Mouse (Mus musculus): ENCODE data around the gene Gm28053.
"Not testable (repeated sequence)": the region's sequence is repeated elsewhere in the genome, so short reads cannot be mapped to it uniquely, and the experiment has no call there.

The Gm28053 gene

DNA sequence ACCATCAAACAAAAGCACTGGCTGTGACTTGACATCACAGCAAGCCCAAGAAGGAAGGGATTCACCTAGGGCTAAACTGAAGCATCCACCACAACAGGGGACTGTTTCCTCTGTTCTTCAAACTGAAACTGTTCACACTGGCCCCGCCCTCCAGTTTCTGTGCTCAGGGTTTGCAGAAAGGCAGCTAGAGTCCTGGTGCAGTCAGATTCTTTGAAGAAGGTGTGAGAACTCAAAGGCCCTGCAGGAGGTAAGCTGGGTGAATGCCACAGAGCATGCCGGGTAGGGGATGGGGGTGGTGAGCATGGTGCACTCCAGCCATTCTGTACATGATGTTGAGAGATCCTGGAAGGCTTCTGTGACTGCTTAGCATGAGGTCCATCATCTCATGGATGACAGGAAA lies at the start of gene Gm28053, which contains the start of gene Gimap7:
Gene Gm28053 (plus strand): TSS at position 153 of the 400 bp plus-strand sequence.
Gene Gimap7 (plus strand): TSS at position 167 of the 400 bp plus-strand sequence.
- DNase-seq (ENCODE audit: low read depth, low spot score), result no peak

DNA sequence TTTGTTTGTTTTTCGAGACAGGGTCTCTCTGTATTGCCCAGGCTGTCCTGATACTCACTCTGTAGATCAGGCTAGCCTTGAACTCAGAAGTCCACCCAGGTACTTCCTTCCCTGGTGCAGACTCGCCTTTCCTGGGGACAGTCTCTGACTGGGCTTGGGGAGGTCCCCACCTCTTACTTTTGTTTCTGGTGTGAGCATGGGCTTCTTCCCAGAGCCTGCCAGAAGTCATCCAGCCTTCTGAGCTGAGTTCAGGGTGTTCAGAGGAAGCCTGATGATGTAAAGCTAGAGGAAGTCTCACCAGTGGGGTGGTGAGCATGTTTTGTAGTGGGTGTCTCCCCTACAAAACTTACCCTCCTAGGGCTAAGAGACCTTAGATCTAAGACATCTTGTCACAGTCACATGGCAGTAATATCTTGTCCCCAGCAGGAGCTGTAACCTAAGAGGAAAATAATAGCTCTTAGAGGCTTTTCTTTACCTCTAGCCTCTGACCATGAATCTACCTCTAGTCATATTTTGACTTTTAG lies 48.9 kb upstream of the Gm28053 start:
- DNase-seq (ENCODE audit: low read depth, low spot score), result no peak

DNA sequence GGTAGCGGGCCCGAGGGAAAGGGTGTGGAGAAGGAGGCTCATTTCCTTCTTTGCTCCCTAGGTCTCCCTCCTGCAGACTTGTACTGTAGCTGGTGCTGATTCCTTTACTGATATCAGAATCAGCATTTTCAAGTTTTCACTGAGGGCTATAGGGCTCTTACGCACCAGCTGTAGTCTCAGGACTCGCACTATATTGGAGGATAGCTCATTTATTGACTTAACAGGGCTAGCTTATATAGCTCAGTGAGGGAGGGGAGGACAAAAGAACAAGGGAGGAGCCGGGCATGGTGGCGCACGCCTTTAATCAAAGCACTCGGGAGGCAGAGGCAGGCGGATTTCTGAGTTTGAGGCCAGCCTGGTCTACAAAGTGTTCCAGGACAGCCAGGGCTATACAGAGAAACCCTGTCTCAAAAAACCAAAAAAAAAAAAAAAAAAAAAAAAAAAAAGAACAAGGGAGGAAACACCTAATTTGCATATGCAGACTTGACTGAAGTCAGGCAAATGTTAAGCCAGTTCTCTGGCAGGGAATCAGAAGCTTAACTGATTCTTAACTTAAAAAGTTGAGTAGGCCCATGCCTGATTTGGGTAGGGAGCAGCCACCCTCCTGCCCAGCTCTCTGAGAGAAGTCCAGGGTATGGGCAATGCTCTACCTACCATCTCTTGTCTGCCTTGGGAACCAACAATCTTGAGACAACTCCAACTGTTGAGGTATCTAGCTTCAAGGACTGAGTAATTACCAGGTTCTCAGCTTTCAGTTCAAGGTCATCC lies 43.9 kb upstream of the Gm28053 start:
- no peak for DNase-seq (ENCODE audit: low read depth, low spot score)

DNA sequence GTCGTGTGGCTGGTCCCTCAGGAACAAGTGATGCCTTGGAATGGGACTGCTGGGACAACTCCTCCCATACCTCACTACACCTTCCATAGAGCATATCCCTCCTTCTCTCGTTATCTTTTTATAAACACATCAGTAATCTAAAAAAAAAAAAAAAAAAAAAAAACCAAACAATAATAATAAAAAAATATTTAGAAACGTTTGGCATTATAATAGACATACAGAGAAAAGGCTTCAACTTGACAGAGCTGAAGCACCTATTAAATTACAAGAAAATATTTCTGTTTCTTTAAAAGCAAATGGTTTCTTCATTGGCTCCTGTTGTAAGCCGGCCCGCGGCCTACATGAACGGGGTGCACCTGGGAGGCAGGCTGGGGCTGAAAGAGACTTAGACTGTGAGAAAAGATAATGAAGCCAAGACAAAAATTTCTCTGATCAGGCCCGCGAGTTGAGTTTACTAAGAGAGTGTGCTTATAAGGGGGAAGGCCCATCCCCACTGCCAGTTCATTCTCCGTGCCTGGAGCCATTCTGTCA lies 42.9 kb upstream of the Gm28053 start:
- no peak for DNase-seq (ENCODE audit: low read depth, low spot score)

DNA sequence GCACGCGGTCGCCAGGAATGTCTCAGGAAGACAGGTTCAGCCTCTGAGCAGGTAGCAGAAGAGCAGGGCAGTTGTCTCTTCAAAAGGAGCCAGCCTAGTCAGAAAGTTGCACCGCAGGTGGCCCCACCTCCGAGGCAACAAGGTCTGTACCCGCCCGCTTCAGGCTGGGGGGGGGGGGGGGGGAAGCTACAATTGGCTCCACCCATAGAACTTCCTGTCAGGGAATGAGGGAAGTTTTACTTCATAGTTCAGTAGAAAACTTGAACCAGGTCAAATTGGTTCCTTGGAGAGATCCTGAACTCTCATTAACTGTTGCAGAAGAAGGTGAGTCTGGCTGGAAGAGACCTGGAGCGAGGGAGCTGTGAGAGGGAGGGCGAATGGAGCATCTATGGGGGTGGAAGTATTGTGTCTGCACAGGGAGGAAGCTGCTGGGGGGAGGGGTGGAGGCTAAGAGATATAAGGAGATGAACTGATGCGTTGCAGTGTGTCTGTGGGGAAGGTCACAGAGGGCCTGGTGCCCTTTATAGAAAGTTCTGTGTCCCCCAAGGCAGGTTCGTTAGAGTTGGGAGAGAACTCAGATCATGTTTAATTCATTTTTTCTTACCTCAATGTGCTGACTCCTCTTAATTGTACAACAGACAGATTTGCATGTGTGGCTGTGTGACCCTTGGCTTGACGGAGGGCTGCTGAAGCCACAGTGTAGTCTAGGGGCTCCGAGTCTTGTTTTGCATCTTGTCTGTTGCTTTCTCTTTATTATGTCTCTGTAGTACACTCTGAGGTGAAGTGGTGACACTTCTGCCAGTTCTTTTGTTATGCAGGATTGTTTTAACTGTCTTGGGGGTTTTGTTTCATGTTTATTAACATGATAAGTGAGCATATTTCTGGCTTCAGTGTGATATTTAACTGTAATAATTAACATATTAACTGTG lies 42.2 kb upstream of the Gm28053 start, which contains the start of gene Gimap9:
Gene Gimap9 (plus strand): TSS at position 199 of the 929 bp plus-strand sequence.
- peak; percentile 7 for DNase-seq (ENCODE audit: low read depth, low spot score)

DNA sequence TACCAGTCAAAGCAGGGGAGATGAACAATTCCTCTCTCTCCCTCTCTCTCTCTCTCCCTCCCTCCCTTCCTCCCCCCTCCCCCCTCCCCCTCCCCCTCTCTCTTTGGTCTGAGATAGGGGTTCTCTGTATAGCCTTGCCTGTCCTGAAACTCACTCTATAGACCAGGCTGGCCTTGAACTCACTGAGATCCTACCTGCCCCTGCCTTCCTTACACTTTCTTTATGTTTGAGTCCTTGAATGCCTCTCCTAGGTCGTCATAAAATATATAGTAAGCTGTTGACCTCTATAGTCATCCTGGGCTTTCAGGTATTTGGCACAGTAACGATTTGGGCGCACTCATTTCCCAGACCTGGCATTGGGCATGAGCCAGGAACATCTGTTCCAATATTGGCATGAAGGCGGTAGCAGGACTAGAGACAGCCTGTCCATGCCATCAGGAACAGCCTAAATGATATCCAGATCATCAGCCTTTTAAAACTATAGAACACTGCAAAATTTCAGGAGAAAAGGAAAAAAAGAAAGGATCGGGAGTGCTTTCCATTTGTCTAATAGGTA lies 41.5 kb upstream of the Gm28053 start:
- no peak for DNase-seq (ENCODE audit: low read depth, low spot score)

DNA sequence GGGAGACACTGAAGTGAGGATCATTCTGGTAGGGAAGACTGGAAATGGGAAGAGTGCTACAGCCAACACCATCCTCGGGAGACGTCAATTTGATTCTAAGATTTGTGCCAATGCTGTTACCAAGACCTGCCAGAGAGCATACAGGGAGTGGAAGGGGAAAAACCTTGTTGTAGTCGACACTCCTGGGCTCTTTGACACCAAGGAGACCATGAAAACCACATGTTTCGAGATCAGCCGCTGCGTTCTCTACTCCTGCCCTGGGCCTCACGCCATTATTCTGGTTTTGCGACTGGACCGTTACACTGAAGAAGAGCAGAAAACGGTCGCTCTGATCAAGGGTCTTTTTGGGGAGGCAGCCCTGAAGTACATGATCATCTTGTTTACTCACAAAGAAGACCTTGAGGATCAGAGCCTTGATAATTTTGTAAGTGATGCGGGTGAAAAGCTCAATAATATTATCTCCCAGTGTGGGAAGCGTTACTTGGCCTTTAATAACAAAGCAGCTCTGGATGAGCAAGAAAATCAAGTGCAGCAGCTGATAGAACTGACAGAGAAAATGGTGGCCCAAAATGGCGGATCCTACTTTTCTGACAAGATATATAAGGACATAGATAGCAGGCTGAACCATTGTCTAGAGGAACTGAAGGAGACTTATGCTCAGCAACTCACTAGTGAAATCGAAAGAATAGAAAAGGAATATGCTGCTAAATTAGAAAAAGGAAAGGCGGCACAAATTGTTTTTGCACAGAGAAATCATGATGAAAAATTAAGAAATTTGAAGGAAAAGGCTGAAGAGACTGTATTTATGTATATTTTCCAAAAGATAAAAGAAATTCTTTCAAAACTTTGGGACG lies 40.7 kb upstream of the Gm28053 start:
- DNase-seq (ENCODE audit: low read depth, low spot score), result no peak

DNA sequence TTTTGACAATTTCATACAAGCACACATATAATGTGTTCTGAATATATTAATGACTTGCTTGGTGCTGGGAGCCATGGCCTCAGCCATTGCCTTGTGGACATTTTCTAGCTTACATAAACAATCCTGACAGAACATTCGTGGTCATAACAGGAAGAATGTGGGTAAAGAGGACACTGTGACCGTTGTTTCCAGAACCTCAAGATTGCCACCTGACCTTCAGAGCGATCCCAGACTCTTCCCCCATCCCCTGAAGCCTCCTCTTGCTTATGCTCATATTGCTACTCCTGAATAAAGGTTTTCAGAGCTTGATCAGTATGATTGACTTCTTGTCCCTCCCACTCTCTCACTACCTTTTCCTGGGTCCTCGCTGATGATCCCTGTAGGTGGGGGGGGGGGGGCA lies 40.0 kb upstream of the Gm28053 start:
- no peak for DNase-seq (ENCODE audit: low read depth, low spot score)

DNA sequence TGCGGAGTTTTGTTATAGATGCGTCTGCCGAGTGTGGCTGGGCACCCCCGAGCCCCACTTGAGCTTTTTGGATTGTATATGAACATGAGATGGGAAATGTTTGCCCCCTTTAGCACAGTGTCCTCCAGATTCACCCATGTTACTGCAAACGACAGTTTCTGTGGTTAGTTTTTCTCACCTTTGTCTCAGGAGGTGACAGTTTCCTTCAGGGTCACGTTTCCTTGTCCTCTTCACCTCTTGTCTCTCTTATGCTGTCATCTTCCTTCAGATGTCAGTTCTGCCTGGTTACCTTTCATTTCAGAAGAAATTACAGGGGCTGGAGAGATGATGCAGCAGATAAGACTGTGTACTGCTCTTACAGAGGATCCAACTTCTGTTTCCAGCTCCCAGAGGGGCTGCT lies 38.7 kb upstream of the Gm28053 start:
- DNase-seq (ENCODE audit: low read depth, low spot score), result no peak

DNA sequence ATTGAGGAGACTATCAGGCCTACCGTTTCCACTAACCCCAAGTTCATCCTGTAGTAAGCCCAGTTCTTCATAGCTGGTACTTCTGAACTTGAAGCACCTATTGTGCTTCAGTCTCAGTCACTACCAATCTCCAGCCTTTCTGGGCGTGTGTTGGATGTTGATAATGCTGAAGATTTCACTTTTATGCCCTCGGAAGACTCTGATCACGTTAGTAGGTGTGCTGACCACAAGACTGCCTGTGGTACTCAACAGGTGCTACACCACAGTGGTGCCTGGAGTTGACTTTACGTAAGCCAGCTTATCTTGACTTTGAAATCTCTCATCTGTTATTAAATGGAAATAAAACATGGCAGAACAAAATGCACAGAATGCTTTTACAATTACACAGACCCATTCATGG lies 38.0 kb upstream of the Gm28053 start:
- DNase-seq (ENCODE audit: low read depth, low spot score), result no peak

DNA sequence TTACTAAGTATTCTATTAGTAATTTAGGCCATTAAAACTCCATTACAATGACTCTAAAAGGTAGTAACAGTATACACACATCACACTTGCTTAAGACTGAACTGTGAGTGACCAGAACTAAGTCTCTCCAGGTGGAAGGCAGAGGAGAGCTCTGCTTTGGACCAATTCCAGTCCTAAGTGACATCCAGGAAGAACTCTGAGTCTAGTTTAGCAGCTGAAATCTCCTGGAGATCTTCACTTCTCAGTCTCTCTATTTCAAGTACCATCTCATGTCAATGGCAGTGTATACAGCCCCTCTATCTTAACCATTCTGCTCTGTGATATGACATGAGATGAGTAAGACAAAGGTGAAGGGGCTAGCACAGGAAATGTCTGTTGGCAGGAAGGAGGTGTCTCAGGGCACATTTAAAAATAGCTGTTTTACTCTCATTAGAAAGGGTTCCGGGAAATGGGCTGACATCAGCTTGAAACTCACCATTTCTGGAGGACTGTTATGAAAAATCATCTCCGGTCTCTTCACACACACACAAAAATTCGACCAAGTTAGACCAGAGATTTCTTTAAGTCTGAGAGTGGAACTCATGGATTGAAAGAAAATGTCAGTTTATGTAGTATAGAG lies 36.8 kb upstream of the Gm28053 start:
- no peak for DNase-seq (ENCODE audit: low read depth, low spot score)

DNA sequence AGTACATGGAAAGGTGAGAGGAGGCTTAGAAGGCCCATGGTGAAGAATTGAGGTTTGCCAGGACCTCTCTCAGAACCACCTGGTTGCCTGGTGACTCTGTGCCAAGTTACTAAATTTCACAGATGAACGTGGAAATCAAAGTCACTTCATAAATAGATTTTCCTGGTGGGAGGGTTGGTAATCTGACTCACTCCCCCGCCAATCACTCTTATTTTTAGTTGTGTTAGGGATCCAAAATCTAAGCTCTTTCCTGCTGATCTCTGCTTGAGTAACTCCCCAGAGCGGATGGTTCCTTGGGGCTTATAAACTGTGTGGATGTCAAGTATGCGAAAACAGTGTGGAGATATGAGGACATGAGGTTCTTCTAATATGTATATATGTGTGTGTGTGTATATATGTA lies 36.1 kb upstream of the Gm28053 start:
- DNase-seq (ENCODE audit: low read depth, low spot score), result no peak

DNA sequence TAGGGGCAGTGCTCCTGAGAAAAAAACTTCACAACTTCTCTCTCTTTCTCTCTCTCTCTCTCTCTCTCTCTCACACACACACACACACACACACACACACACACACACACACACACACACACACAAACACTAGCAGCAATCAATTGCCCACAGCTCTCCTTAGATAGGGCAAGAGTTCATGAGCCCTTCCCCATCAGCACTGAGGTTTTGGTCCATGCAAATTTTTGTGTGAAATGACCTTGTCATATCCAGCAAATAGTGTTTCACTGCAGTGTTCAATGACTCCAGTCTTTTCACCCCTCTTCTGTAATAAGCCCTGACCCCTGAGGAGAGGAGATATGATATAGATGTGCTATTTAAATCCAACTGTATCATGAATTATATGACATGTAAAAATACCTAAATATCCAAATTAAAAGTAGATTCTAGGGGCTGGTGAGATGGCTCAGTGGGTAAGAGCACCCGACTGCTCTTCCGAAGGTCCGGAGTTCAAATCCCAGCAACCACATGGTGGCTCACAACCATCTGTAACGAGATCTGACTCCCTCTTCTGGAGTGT lies 35.1 kb upstream of the Gm28053 start:
- DNase-seq (ENCODE audit: low read depth, low spot score), result not testable (repeated sequence)

DNA sequence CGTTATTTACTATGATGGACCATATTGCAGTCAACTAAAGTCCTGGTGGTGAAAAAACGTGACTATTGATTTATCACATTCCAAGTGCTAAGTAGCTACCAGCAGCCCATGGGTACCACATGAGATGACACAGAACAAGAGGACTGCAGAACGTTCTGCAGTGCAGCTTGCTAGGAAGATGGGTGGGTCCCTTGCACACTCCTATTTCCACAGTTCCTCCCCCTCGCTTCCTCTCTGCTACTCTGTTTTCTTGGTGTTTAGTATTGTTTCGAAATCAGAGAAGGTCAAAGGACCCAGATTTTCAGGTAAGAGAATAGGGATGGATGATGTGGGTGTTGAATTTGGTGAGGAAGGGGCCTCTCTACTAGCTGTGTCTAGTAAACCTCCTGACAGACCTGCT lies 34.1 kb upstream of the Gm28053 start, which contains the start of gene Gimap4:
Gene Gimap4 (plus strand): TSS at position 231 of the 400 bp plus-strand sequence.
- DNase-seq (ENCODE audit: low read depth, low spot score), result no peak

DNA sequence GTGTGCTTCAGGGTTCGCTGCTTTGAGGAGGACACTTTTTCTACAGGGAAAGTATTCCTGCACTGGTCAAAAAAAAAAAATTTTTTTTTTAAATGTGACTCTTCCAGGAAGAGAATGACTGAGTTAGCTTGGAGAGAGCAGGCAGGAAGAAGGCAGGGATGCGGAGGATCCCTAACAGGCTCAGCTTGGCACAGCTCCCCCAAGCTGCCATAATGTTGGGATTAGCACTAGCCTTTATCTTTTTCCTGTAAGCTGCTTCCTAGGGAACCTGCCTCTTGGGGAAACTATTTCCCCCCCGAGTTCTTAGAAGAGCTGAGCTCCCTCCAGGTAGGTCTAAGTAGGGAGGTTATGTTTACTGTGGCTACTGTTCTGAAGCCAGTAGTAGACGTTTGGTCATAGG lies 33.6 kb upstream of the Gm28053 start:
- no peak for DNase-seq (ENCODE audit: low read depth, low spot score)

DNA sequence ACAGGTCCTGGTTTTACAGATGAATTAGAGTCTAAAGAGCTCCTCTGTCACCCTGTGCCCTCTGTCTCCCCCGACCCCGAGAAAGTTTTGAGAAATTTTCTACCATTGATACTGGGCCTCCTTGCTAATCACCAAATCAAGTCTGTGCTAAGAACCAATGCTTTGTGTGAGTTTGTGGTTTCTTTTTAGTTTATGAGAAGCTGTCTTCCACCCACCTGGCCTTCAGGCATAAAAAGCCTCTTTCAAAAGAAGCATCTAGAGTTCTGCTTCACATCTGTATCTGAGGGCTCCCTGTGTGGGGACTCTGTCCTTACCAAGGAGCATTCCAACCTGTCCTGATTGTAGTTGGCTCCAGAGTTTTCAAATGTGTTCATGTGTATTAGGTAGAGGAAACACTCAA lies 33.2 kb upstream of the Gm28053 start:
- DNase-seq (ENCODE audit: low read depth, low spot score), result no peak

DNA sequence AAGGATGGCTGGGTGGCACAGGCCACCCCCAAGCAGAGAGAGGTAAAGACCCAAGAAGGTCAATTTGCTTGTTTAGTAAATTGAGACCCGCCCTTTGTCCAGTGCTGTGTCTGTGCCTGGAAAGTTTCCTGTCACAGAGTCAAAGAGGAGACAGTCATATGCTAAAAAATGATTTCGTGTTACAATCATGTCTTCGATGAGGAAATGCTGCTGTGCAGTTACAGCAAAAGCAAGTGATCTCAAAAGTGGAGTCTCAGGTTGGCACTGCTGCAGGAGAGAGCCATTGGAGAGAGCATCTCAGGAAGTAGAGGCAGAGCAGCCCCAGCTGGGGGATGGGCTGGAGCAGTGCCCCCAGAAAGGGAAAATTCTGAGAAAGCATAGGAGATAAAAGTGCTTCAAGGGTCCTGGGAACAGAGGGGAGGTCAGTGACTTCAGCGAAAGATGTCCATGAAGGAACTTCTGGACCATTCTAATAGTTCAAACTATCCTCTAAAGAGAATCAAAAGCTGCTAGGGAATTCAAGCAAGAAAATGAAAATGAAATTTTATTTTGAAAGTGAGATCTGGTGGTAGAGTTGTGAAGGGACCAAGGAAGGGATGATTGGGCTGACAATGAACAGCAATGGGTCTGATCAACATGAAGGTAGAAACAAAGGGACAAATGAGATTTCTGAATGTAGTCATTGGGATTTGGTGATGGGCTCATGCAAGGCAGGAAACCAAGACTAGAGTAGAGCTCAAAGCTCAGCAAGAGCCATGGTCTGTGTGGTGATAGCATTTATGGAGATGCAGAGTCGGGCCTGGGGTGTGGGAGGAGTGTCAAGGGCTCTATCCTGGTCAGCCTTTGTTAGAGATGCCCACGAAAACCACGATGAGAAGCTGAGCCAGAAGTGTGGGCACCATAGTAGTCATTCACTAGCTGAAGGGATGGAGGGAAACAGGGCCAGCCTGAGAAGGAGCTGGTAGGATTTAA lies 32.4 kb upstream of the Gm28053 start:
- no peak for DNase-seq (ENCODE audit: low read depth, low spot score)

DNA sequence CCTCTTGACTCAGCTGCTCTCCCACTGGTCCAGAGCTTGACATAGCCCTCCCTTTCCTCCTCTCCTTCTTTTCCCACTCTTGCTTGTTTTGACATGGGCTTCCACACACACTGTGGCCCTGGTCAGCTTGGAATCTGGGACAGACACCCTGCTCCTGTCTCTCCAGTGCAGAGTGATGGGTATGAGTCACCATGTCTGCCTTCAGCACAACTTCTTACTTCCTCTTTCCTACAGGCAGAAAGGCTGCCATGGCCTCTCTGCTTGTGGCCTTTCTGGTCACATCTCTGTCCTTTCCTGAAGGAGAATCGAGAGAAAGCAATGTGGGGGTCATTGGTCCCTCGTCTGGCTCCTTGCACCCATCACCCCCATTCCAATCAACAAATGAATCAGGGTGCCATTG lies 31.3 kb upstream of the Gm28053 start:
- no peak for DNase-seq (ENCODE audit: low read depth, low spot score)

DNA sequence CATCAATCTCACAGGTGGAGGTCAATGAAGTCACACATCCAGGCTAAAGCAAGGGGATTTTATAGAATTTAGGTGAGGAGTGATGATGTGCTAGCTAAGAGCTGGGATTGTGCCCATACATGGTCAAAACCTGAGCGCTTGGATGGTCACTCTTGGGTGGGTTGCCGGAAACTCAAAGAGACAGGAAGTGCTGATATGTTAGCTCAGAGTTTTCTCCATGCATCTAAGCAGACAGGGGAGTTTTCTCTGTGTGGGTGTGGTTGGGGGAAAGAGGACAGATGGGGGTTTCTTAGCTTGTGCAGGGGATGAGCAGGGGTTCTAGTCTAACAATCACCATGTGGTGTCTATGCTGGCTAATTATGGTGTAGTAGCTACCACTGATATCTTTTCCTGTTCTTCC lies 29.1 kb upstream of the Gm28053 start:
- no peak for DNase-seq (ENCODE audit: low read depth, low spot score)

All from mesoderm, embryonic 11.5 days (tissue).